Mouse (Mus musculus): ENCODE data around the gene Znhit2. TPM values are rescaled to one million over a fixed set of nuclear protein-coding genes. Genes with fewer than 3 reads are reported as not detected.

The Znhit2 gene
- total and polyA plus RNA-seq, 3 experiments: 11.0 to 60.6 (median 16.3) TPM

GRCm38 (mm10) chr19:6079983-6080480, 19.0 kb downstream of the Znhit2 start, which contains the start of gene Tmem262:
TSS of gene Tmem262 (plus strand) at chr19:6080033.
- Histone ChIP-seq H3K36me3 (replicated peaks) (peaks cover 72% of the 10 kb centered on the region), H3K9me3 (replicated peaks) (no peaks in the 10 kb centered on the region), H3K27me3 (ENCODE audit: insufficient read depth, low read length) (no peaks in the 10 kb centered on the region), H3K4me1 (ENCODE audit: insufficient read depth, low read depth, low read length) (peaks cover 41% of the 10 kb centered on the region), H3K4me3 (ENCODE audit: low read depth, low read length) (no peak within 1 kb of the TSS)
- no peak for ATAC-seq (ENCODE audit: extremely low read depth, insufficient number of reproducible peaks, low FRiP score, poor library complexity, severe bottlenecking)
- DNase-seq (ENCODE audit: low spot score): no peak
- TF ChIP-seq GATA2 (IDR thresholded peaks at IDR 0.05; ENCODE audit: borderline replicate concordance, low read depth, low read length): no peak
- no peak for TF ChIP-seq GATA1 (IDR thresholded peaks at IDR 0.05; ENCODE audit: borderline replicate concordance, low read length)
- no peak for TF ChIP-seq POLR2AphosphoS5 (IDR thresholded peaks at IDR 0.05; ENCODE audit: insufficient replicate concordance, low read depth, low read length)
- no peak for TF ChIP-seq TAL1 (conservative IDR thresholded peaks at IDR 0.05; ENCODE audit: low read depth, low read length)
- TF ChIP-seq CTCF (IDR thresholded peaks at IDR 0.05; ENCODE audit: low read depth, low read length): no peak

- no peaks in the 10 kb centered on the region for H3K9me3 ChIP-seq (replicated peaks)
- TF ChIP-seq POLR2AphosphoS5 (IDR thresholded peaks at IDR 0.05; ENCODE audit: insufficient replicate concordance, low read depth, low read length) (no peak), GATA1 (IDR thresholded peaks at IDR 0.05; ENCODE audit: borderline replicate concordance, low read length) (no peak), CTCF (IDR thresholded peaks at IDR 0.05; ENCODE audit: low read depth, low read length) (no peak), GATA2 (IDR thresholded peaks at IDR 0.05; ENCODE audit: borderline replicate concordance, low read depth, low read length) (no peak), TAL1 (conservative IDR thresholded peaks at IDR 0.05; ENCODE audit: low read depth, low read length) (no peak)
- H3K4me1 ChIP-seq (ENCODE audit: insufficient read depth, low read depth, low read length): peaks cover 44% of the 10 kb centered on the region
- H3K36me3 ChIP-seq (replicated peaks): peaks cover 75% of the 10 kb centered on the region
- ATAC-seq (ENCODE audit: extremely low read depth, insufficient number of reproducible peaks, low FRiP score, poor library complexity, severe bottlenecking) (no peak), DNase-seq (ENCODE audit: low spot score) (no peak)
- no peaks in the 10 kb centered on the region for H3K27me3 ChIP-seq (ENCODE audit: insufficient read depth, low read length)
- H3K4me3 ChIP-seq (ENCODE audit: low read depth, low read length): no peak within 1 kb of the TSS
Measured at GRCm38 (mm10) chr19:6082156-6082555, 21.2 kb downstream of the Znhit2 start, which contains the start of gene Gm28374. TSS of gene Gm28374 (minus strand) at chr19:6082256.

GRCm38 (mm10) chr19:6084478-6085248, 23.7 kb downstream of the Znhit2 start, which contains the start of the genes Zfpl1 and Cdca5:
TSS of gene Zfpl1 (minus strand) at chr19:6084956.
TSS of gene Cdca5 (plus strand) at chr19:6084983.
- DNase-seq (ENCODE audit: low spot score) (peak; percentile 84), ATAC-seq (ENCODE audit: extremely low read depth, insufficient number of reproducible peaks, low FRiP score, poor library complexity, severe bottlenecking) (peak; percentile 63)
- H3K9me3 ChIP-seq (replicated peaks): no peaks in the 10 kb centered on the region
- H3K4me1 ChIP-seq (ENCODE audit: insufficient read depth, low read depth, low read length): peaks cover 60% of the 10 kb centered on the region
- no peaks in the 10 kb centered on the region for H3K27me3 ChIP-seq (ENCODE audit: insufficient read depth, low read length)
- H3K36me3 ChIP-seq (replicated peaks): peaks cover 85% of the 10 kb centered on the region
- TF ChIP-seq CTCF (IDR thresholded peaks at IDR 0.05; ENCODE audit: low read depth, low read length) (no peak), GATA2 (IDR thresholded peaks at IDR 0.05; ENCODE audit: borderline replicate concordance, low read depth, low read length) (no peak), TAL1 (conservative IDR thresholded peaks at IDR 0.05; ENCODE audit: low read depth, low read length) (no peak), POLR2AphosphoS5 (IDR thresholded peaks at IDR 0.05; ENCODE audit: insufficient replicate concordance, low read depth, low read length) (no peak), GATA1 (IDR thresholded peaks at IDR 0.05; ENCODE audit: borderline replicate concordance, low read length) (no peak)
- peak within 1 kb of the TSS; percentile 93 for H3K4me3 ChIP-seq (ENCODE audit: low read depth, low read length)

DNA sequence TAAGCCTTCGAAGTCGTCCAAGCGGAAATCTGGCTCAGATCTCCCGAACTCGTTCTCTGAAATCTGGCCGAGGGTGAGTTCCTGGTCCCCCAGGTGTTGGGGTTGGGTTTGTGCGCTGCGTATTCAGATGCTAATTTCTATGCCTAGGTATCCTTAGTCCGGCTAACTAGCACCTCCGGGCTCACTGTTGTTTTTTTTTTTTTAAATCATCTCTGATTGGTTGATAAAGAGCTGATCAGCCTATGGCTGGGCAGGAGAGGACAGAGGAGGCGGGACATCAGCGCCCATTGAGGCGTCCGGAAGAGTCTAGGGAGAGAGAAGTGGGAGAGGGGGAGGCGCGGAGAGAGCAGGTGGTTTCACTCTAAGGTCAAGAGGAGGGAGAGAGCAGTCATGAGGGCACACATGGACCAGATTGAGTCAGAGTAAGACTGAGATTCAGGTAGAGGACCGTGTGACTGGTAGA, 24.5 kb downstream of the Znhit2 start:
- peaks cover 68% of the 10 kb centered on the region for H3K4me1 ChIP-seq (ENCODE audit: insufficient read depth, low read depth, low read length)
- TF ChIP-seq POLR2AphosphoS5 (IDR thresholded peaks at IDR 0.05; ENCODE audit: insufficient replicate concordance, low read depth, low read length): no peak
- no peak for TF ChIP-seq TAL1 (conservative IDR thresholded peaks at IDR 0.05; ENCODE audit: low read depth, low read length)
- TF ChIP-seq GATA2 (IDR thresholded peaks at IDR 0.05; ENCODE audit: borderline replicate concordance, low read depth, low read length): no peak
- no peak for TF ChIP-seq CTCF (IDR thresholded peaks at IDR 0.05; ENCODE audit: low read depth, low read length)
- TF ChIP-seq GATA1 (IDR thresholded peaks at IDR 0.05; ENCODE audit: borderline replicate concordance, low read length): no peak
- H3K9me3 ChIP-seq (replicated peaks): no peaks in the 10 kb centered on the region
- peak overlapping the region; percentile 93 for H3K4me3 ChIP-seq (ENCODE audit: low read depth, low read length)
- ATAC-seq (ENCODE audit: extremely low read depth, insufficient number of reproducible peaks, low FRiP score, poor library complexity, severe bottlenecking) (peak; percentile 87), DNase-seq (ENCODE audit: low spot score) (peak; percentile 93)
- H3K36me3 ChIP-seq (replicated peaks): peaks cover 85% of the 10 kb centered on the region
- no peaks in the 10 kb centered on the region for H3K27me3 ChIP-seq (ENCODE audit: insufficient read depth, low read length)

GRCm38 (mm10) chr19:6088841-6089240, 27.8 kb downstream of the Znhit2 start:
- DNase-seq (ENCODE audit: low spot score): no peak
- Histone ChIP-seq H3K9me3 (replicated peaks) (no peaks in the 10 kb centered on the region), H3K36me3 (replicated peaks) (peaks cover 84% of the 10 kb centered on the region), H3K4me1 (ENCODE audit: insufficient read depth, low read depth, low read length) (peaks cover 69% of the 10 kb centered on the region), H3K27me3 (ENCODE audit: insufficient read depth, low read length) (no peaks in the 10 kb centered on the region), H3K4me3 (ENCODE audit: low read depth, low read length) (no peak overlapping the region)
- no peak for TF ChIP-seq GATA1 (IDR thresholded peaks at IDR 0.05; ENCODE audit: borderline replicate concordance, low read length)
- no peak for TF ChIP-seq POLR2AphosphoS5 (IDR thresholded peaks at IDR 0.05; ENCODE audit: insufficient replicate concordance, low read depth, low read length)
- TF ChIP-seq CTCF (IDR thresholded peaks at IDR 0.05; ENCODE audit: low read depth, low read length): no peak
- no peak for TF ChIP-seq TAL1 (conservative IDR thresholded peaks at IDR 0.05; ENCODE audit: low read depth, low read length)
- TF ChIP-seq GATA2 (IDR thresholded peaks at IDR 0.05; ENCODE audit: borderline replicate concordance, low read depth, low read length): no peak
- ATAC-seq (ENCODE audit: extremely low read depth, insufficient number of reproducible peaks, low FRiP score, poor library complexity, severe bottlenecking): no peak

DNA sequence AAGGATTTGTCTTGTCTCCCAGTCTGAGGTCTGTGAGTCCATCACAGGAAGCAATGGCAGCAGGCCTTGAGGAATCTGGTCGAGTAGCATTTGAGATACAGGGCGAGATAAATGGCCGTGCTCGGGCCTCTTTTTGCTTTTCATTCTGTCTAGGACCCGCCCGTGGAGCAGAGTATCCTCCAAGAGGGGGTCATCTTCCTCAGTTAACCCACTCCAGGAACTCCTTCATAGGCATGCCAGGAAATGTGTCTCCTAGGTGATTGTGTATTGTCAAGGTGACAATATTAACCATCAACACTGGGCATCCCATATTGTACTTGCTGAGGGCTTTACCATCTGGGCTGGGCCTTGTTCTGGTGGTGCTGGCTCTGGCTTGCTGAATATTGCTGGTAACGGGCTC, 33.1 kb downstream of the Znhit2 start, which contains the start of gene AC131692.1:
Gene AC131692.1, plus strand, starts transcription at position 301 of the 400 bp plus-strand sequence.
- H3K4me1 ChIP-seq (ENCODE audit: insufficient read depth, low read depth, low read length): peaks cover 31% of the 10 kb centered on the region
- no peak for ATAC-seq (ENCODE audit: extremely low read depth, insufficient number of reproducible peaks, low FRiP score, poor library complexity, severe bottlenecking)
- H3K9me3 ChIP-seq (replicated peaks): no peaks in the 10 kb centered on the region
- H3K36me3 ChIP-seq (replicated peaks): peaks cover 98% of the 10 kb centered on the region
- H3K27me3 ChIP-seq (ENCODE audit: insufficient read depth, low read length): no peaks in the 10 kb centered on the region
- TF ChIP-seq GATA1 (IDR thresholded peaks at IDR 0.05; ENCODE audit: borderline replicate concordance, low read length) (no peak), GATA2 (IDR thresholded peaks at IDR 0.05; ENCODE audit: borderline replicate concordance, low read depth, low read length) (no peak), CTCF (IDR thresholded peaks at IDR 0.05; ENCODE audit: low read depth, low read length) (no peak), TAL1 (conservative IDR thresholded peaks at IDR 0.05; ENCODE audit: low read depth, low read length) (no peak), POLR2AphosphoS5 (IDR thresholded peaks at IDR 0.05; ENCODE audit: insufficient replicate concordance, low read depth, low read length) (no peak)
- no peak for DNase-seq (ENCODE audit: low spot score)
- no peak within 1 kb of the TSS for H3K4me3 ChIP-seq (ENCODE audit: low read depth, low read length)

All from G1E (cell line).